Mouse (Mus musculus) spleen, adult 2 months (tissue): ENCODE measurements around the gene Nuak2. TPM values are rescaled to one million over a fixed set of nuclear protein-coding genes. Genes with fewer than 3 reads are reported as not detected.

Experiments
- DNase-seq, 2 experiments: peaks; one replicate each; pipeline versions ENCODE4 v3.0.0 to v3.0.0-alpha.2; 2012 to 2021; ENCODE audit warnings: low spot score in 2 of 2, low read depth in 1 of 2
- H3K27ac ChIP-seq: fragments of 200-500 bp; 2 replicates; pipeline ENCODE4 v1.5.1; 2012; ENCODE audit warnings: low read length, inconsistent platforms; ENCODE audit not compliant: insufficient read depth
- H3K27me3 ChIP-seq: fragments of 200-500 bp; 2 replicates; pipeline ENCODE4 v1.6.1; 2012; ENCODE audit warnings: mild to moderate bottlenecking, moderate library complexity, low read length, inconsistent platforms; ENCODE audit not compliant: control insufficient read depth, insufficient read depth
- H3K36me3 ChIP-seq: fragments of 200-500 bp; 2 replicates; pipeline ENCODE4 v1.6.1; 2012; ENCODE audit warnings: mild to moderate bottlenecking, low read length, inconsistent platforms; ENCODE audit not compliant: control insufficient read depth, insufficient read depth
- H3K4me1 ChIP-seq: fragments of 200-500 bp; 2 replicates; pipeline ENCODE4 v1.6.1; 2011; ENCODE audit warnings: inconsistent platforms; ENCODE audit not compliant: control insufficient read depth, insufficient read depth, insufficient read length
- H3K4me3 ChIP-seq: fragments of 200-500 bp; 2 replicates; pipeline ENCODE4 v1.5.1; 2011; ENCODE audit warnings: mild to moderate bottlenecking, inconsistent platforms; ENCODE audit not compliant: insufficient read depth, insufficient read length; ENCODE audit errors: extremely low read depth
- CTCF ChIP-seq: fragments of 200-500 bp; IDR thresholded peaks from 2 replicates; pipeline ENCODE4 v1.5.1; 2011; ENCODE audit warnings: mild to moderate bottlenecking, inconsistent platforms; ENCODE audit not compliant: insufficient read depth, insufficient read length, insufficient replicate concordance; ENCODE audit errors: extremely low read depth
- POLR2A ChIP-seq: fragments of 200-500 bp; IDR thresholded peaks from 2 replicates; pipeline ENCODE4 v1.6.1; 2011; ENCODE audit warnings: low read depth, low read length, inconsistent platforms
- WGBS: fragments of 180-500 bp; shearing (Covaris S2); methylation state at CpG from one replicate; pipeline ENCODE4 v1.1.7; 2018; 5-methylcytosine and 5-hydroxymethylcytosine counted together
- polyA plus RNA-seq: library from polyadenylated mRNA; depleted of rRNA; stranded (reverse); fragments of >200 nt; gene quantifications from 2 replicates; pipeline ENCODE4 v1.2.3, GENCODE M21; 2012

Gene Nuak2
- polyA plus RNA-seq, 1 experiment: 17.4 TPM

- Histone ChIP-seq H3K27me3 (no peaks in the 10 kb centered on the region), H3K4me1 (peaks cover 40% of the 10 kb centered on the region), H3K4me3 (peak overlapping the region; percentile 53), H3K27ac (peak overlapping the region; percentile 95), H3K36me3 (peaks cover 10% of the 10 kb centered on the region)
- peak; percentile 90 to 95 for DNase-seq
- WGBS: 1% methylated on average over 5 of the region's 5 CpGs
- TF ChIP-seq POLR2A: no peak
- no peak for TF ChIP-seq CTCF
Measured at GRCm38 (mm10) chr1:132341731-132342501, 26.0 kb downstream of the Nuak2 start.

GRCm38 (mm10) chr1:132342518-132342917 lies 26.6 kb downstream of the Nuak2 start:
- 34% methylated on average over 3 of the region's 3 CpGs for WGBS
- no peak for DNase-seq
- TF ChIP-seq POLR2A (no peak), CTCF (no peak)
- H3K4me1 ChIP-seq: peaks cover 34% of the 10 kb centered on the region
- peak overlapping the region; percentile 53 for H3K4me3 ChIP-seq
- peak overlapping the region; percentile 95 for H3K27ac ChIP-seq
- H3K27me3 ChIP-seq: no peaks in the 10 kb centered on the region
- H3K36me3 ChIP-seq: peaks cover 11% of the 10 kb centered on the region

GRCm38 (mm10) chr1:132343191-132343590 lies 27.3 kb downstream of the Nuak2 start:
- WGBS: 71% methylated on average over 2 of the region's 2 CpGs
- H3K36me3 ChIP-seq: peaks cover 11% of the 10 kb centered on the region
- peak overlapping the region; percentile 59 for H3K27ac ChIP-seq
- peak overlapping the region; percentile 54; the same call in 1 of the 2 replicates for H3K4me3 ChIP-seq
- TF ChIP-seq CTCF (no peak), POLR2A (no peak)
- peaks cover 29% of the 10 kb centered on the region; the same call in 1 of the 2 replicates for H3K4me1 ChIP-seq
- DNase-seq: no peak
- no peaks in the 10 kb centered on the region for H3K27me3 ChIP-seq

GRCm38 (mm10) chr1:132343656-132344055 lies 27.7 kb downstream of the Nuak2 start:
- Histone ChIP-seq H3K36me3 (peaks cover 11% of the 10 kb centered on the region), H3K27me3 (no peaks in the 10 kb centered on the region), H3K4me1 (peaks cover 25% of the 10 kb centered on the region; the same call in 1 of the 2 replicates), H3K4me3 (peak overlapping the region; percentile 54), H3K27ac (peak overlapping the region; percentile 59)
- WGBS: 35% methylated on average over 1 of the region's 1 CpGs
- TF ChIP-seq POLR2A (no peak), CTCF (no peak)
- no peak for DNase-seq

GRCm38 (mm10) chr1:132345514-132345913 lies 29.6 kb downstream of the Nuak2 start:
- peaks cover 14% of the 10 kb centered on the region for H3K36me3 ChIP-seq
- H3K4me1 ChIP-seq: peaks cover 19% of the 10 kb centered on the region; the same call in 1 of the 2 replicates
- no peak overlapping the region for H3K27ac ChIP-seq
- DNase-seq: no peak
- no peaks in the 10 kb centered on the region for H3K27me3 ChIP-seq
- TF ChIP-seq POLR2A (no peak), CTCF (no peak)
- 87% methylated on average over 4 of the region's 4 CpGs for WGBS
- no peak overlapping the region for H3K4me3 ChIP-seq

GRCm38 (mm10) chr1:132346134-132346851 lies 30.4 kb downstream of the Nuak2 start:
- no peak for TF ChIP-seq POLR2A
- TF ChIP-seq CTCF: no peak
- Histone ChIP-seq H3K4me3 (no peak overlapping the region), H3K27ac (peak overlapping the region; percentile 24; the same call in 1 of the 2 replicates), H3K36me3 (peaks cover 19% of the 10 kb centered on the region), H3K4me1 (peaks cover 14% of the 10 kb centered on the region; the same call in 1 of the 2 replicates), H3K27me3 (no peaks in the 10 kb centered on the region)
- 84% methylated on average over 12 of the region's 12 CpGs for WGBS
- no peak for DNase-seq

GRCm38 (mm10) chr1:132346951-132347350 lies 31.0 kb downstream of the Nuak2 start:
- Histone ChIP-seq H3K4me1 (peaks cover 14% of the 10 kb centered on the region; the same call in 1 of the 2 replicates), H3K4me3 (no peak overlapping the region), H3K36me3 (peaks cover 19% of the 10 kb centered on the region), H3K27me3 (no peaks in the 10 kb centered on the region), H3K27ac (no peak overlapping the region)
- no peak for DNase-seq
- no peak for TF ChIP-seq CTCF
- no peak for TF ChIP-seq POLR2A
